Mouse (Mus musculus) kidney, embryonic 16.5 days (tissue): Measurements from ENCODE around the gene Phb2. TPM values are rescaled to one million over a fixed set of nuclear protein-coding genes. Genes with fewer than 3 reads are reported as not detected.
A peak's percentile ranks its signal among the peaks of the same experiment; 100 is the strongest.

Source experiments
- ATAC-seq: fragments of 200-750 bp; cut with Nextera tagmentation; 2 replicates; pipeline ENCODE4 v1.8.0; 2017; ENCODE audit warnings: moderate TSS enrichment; ENCODE audit not compliant: low FRiP score, low TSS enrichment
- H3K27ac ChIP-seq: fragments of 300-500 bp; sonication (generic); 2 replicates; pipeline ENCODE4 v1.5.1; 2014; ENCODE audit warnings: low read length
- H3K27me3 ChIP-seq: fragments of 300-500 bp; sonication (generic); 2 replicates; pipeline ENCODE4 v1.6.1; 2014; ENCODE audit warnings: low read length, control low read depth, mixed read lengths; ENCODE audit not compliant: insufficient read depth
- H3K36me3 ChIP-seq: fragments of 300-500 bp; sonication (generic); 2 replicates; pipeline ENCODE4 v1.6.1; 2014; ENCODE audit warnings: low read length, control low read depth, mixed read lengths; ENCODE audit not compliant: insufficient read depth
- H3K4me1 ChIP-seq: fragments of 300-500 bp; sonication (generic); 2 replicates; pipeline ENCODE4 v1.6.1; 2014; ENCODE audit warnings: low read length, control low read depth, mixed read lengths; ENCODE audit not compliant: insufficient read depth
- H3K4me2 ChIP-seq: fragments of 300-500 bp; sonication (generic); replicated peaks from 2 replicates; pipeline ENCODE4 v1.6.1; 2014; ENCODE audit warnings: low read depth, low read length
- H3K4me3 ChIP-seq: fragments of 300-500 bp; sonication (generic); 2 replicates; pipeline ENCODE4 v1.5.1; 2014; ENCODE audit warnings: mild to moderate bottlenecking, low read length
- H3K9ac ChIP-seq: fragments of 300-500 bp; sonication (generic); replicated peaks from 2 replicates; pipeline ENCODE4 v1.6.1; 2014; ENCODE audit warnings: low read length
- H3K9me3 ChIP-seq: fragments of 300-500 bp; sonication (generic); 2 replicates; pipeline ENCODE4 v1.6.1; 2016; ENCODE audit warnings: low read length, control low read depth
- WGBS: fragments of 180-500 bp; shearing (Covaris S2); extraction: QIAGEN DNeasy Blood & Tissue Kit; methylation state at CpG from one replicate; pipeline ENCODE4 v1.1.7; 2014; 5-methylcytosine and 5-hydroxymethylcytosine counted together
- polyA plus RNA-seq: library from polyadenylated mRNA; unstranded; fragments of >200 nt; fragmentation: Nextera tagmentation; extraction: Ambion mirVana; gene quantifications from 2 replicates; pipeline ENCODE4 v1.2.1, GENCODE M21; 2015

The Phb2 gene
- polyA plus RNA-seq, 1 experiment from 2014 or later = 405 TPM

- H3K27ac ChIP-seq = peak overlapping the region; percentile 15; the same call in 1 of the 2 replicates
- peak overlapping the region; percentile 55 for H3K9ac ChIP-seq
- no peaks in the 10 kb centered on the region for H3K36me3 ChIP-seq
- no peaks in the 10 kb centered on the region for H3K9me3 ChIP-seq
- no peaks in the 10 kb centered on the region for H3K27me3 ChIP-seq
- no peak overlapping the region for H3K4me3 ChIP-seq
- 40% methylated on average over 19 of the region's 19 CpGs for WGBS
- H3K4me1 ChIP-seq = peaks cover 9% of the 10 kb centered on the region
- peak; percentile 63 for ATAC-seq
- H3K4me2 ChIP-seq = peak overlapping the region; percentile 22; the same call in 1 of the 2 replicates
These were observed 20.6 kb downstream of the Phb2 start for GRCm38 (mm10) chr6:124732476-124733370.

DNA sequence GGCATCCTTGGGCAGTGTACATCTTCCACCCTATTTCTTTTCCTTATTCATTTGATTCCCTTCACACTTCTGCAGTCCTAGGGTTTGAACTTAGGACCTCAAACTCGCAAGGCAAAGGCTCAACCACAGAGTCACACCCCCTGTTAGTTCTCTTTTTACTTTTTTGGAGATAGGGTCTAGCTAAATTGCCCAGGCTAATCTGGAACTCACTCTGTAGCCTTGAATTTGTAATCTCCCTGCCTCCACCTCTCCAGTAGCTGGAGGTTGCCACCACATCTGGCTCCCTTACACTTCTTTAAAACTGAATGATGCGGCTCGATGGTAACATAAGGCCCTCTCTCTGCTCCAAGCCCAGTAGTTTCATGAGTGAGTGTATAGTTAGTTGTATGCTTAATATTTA is 22.3 kb downstream of the Phb2 start:
- H3K9ac ChIP-seq = no peak overlapping the region
- peaks cover 23% of the 10 kb centered on the region for H3K4me1 ChIP-seq
- no peaks in the 10 kb centered on the region for H3K9me3 ChIP-seq
- H3K36me3 ChIP-seq = 0 out of 2 replicates have a peak, but pooled peaks cover 3% of the 10 kb centered on the region
- H3K4me3 ChIP-seq = no peak overlapping the region
- no peak overlapping the region for H3K4me2 ChIP-seq
- no peaks in the 10 kb centered on the region for H3K27me3 ChIP-seq
- no peak for ATAC-seq
- no peak overlapping the region for H3K27ac ChIP-seq
- 87% methylated on average over 3 of the region's 3 CpGs for WGBS

- WGBS = 83% methylated on average over 11 of the region's 11 CpGs
- H3K4me3 ChIP-seq = no peak overlapping the region
These were observed 24.9 kb downstream of the Phb2 start for GRCm38 (mm10) chr6:124737040-124737439.

DNA sequence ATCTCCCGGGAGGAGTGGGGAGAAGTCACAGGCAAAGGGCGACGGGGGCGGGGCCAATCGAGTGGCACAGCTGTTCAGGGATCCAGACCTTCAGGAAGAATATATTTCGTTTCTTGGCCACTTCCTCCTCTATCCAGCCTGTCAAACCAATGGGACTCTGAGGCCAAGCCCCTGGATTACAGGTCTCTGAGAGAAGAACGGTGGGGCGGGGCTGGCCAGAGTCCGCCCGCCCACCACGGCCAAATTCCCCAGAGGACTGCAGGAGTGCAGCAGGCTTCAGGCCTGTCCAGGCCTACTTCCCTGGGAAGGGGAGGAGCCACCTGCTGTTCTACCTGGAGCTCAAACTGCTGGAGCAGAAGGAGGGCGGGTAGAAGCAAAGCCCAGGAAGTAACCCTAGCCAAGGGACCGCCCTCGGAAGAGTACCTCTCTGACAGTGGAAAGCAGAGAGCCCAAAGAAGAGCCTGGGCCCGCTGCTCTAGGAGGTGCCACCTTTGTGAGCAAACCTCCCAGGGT is 26.4 kb downstream of the Phb2 start, which contains the start of gene Ptpn6:
Gene Ptpn6 (minus strand): TSS at position 204 of the 513 bp plus-strand sequence.
- Histone ChIP-seq H3K27me3 (no peaks in the 10 kb centered on the region), H3K4me1 (peaks cover 29% of the 10 kb centered on the region), H3K27ac (peak within 1 kb of the TSS; percentile 99), H3K9me3 (no peaks in the 10 kb centered on the region), H3K36me3 (peaks cover 12% of the 10 kb centered on the region; the same call in 1 of the 2 replicates), H3K4me3 (peak within 1 kb of the TSS; percentile 19; the same call in 1 of the 2 replicates), H3K9ac (peak within 1 kb of the TSS; percentile 45; the same call in 1 of the 2 replicates), H3K4me2 (peak within 1 kb of the TSS; percentile 33)
- 15% methylated on average over 12 of the region's 15 CpGs for WGBS
- peak; percentile 75 for ATAC-seq

More at GRCm38 (mm10) chr6:124737040-124737439, 24.9 kb downstream of the Phb2 start:
- no peak for ATAC-seq
- H3K27ac ChIP-seq = no peak overlapping the region
- H3K4me2 ChIP-seq = no peak overlapping the region
- H3K36me3 ChIP-seq = 0 out of 2 replicates have a peak, but pooled peaks cover 3% of the 10 kb centered on the region
- H3K27me3 ChIP-seq = no peaks in the 10 kb centered on the region
- no peak overlapping the region for H3K9ac ChIP-seq
- H3K4me1 ChIP-seq = peaks cover 37% of the 10 kb centered on the region
- no peaks in the 10 kb centered on the region for H3K9me3 ChIP-seq

GRCm38 (mm10) chr6:124739231-124739796 is 27.2 kb downstream of the Phb2 start:
- H3K9ac ChIP-seq = peak overlapping the region; percentile 45; the same call in 1 of the 2 replicates
- peak overlapping the region; percentile 99 for H3K27ac ChIP-seq
- H3K4me2 ChIP-seq = no peak overlapping the region
- ATAC-seq = no peak
- H3K36me3 ChIP-seq = peaks cover 13% of the 10 kb centered on the region; the same call in 1 of the 2 replicates
- no peaks in the 10 kb centered on the region for H3K27me3 ChIP-seq
- peaks cover 29% of the 10 kb centered on the region for H3K4me1 ChIP-seq
- WGBS = 81% methylated on average over 10 of the region's 10 CpGs
- H3K4me3 ChIP-seq = no peak overlapping the region
- H3K9me3 ChIP-seq = no peaks in the 10 kb centered on the region

- ATAC-seq = no peak; the same call in none of the 2 replicates
- H3K4me3 ChIP-seq = peak overlapping the region; percentile 67
- no peaks in the 10 kb centered on the region for H3K9me3 ChIP-seq
- peak overlapping the region; percentile 78 for H3K4me2 ChIP-seq
- peaks cover 36% of the 10 kb centered on the region for H3K4me1 ChIP-seq
- H3K27ac ChIP-seq = peak overlapping the region; percentile 99
- H3K27me3 ChIP-seq = no peaks in the 10 kb centered on the region
- H3K9ac ChIP-seq = peak overlapping the region; percentile 89
- under 1% methylated on average over 28 of the region's 29 CpGs for WGBS
- H3K36me3 ChIP-seq = peaks cover 13% of the 10 kb centered on the region; the same call in 1 of the 2 replicates
These were observed 28.2 kb downstream of the Phb2 start for GRCm38 (mm10) chr6:124740211-124740887.

DNA sequence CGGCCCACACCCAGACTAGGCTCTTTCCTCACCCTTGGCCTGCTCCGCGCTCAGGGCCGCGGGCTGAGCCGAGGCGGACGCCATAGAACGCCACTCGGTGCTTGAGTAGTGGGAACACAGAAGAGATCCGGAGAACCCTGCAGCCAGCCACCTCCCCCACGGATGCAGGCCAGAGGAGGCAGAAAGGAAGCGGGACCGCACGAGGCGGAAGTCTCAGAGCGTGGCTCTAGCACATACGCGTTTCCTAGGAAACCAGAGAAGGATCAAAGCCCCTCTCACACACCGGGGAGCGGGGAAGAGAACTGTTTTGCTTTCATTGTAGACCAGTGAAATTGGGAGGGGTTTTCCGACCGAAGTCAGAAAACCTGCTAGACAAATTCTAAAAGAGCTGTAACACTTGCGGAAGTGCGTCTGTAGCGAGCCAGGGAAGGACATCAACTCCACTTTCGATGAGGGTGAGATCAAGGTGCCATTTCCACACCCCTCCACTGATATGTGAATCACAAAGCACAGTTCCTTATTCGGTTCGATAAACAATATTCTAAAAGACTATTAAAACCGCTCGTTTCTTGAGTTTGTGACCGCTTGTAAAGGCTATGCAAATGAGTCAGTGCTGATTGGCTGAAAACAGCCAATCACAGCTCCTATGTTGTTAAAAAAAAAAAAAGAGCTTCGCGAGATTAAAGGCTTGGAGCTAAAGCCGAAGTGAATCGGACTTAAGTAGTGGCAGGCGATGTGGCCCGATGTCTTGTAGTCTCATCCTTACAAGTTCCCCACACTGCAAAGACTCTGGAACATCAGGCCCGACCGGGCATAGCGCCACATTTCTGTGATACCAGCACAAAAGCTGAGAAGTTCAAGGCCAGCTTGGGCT is 29.0 kb downstream of the Phb2 start, which contains the start of gene Grcc10:
Gene Grcc10 (minus strand): TSS at position 487 of the 874 bp plus-strand sequence.
- Histone ChIP-seq H3K9ac (peak within 1 kb of the TSS; percentile 89), H3K4me1 (peaks cover 41% of the 10 kb centered on the region), H3K9me3 (no peaks in the 10 kb centered on the region), H3K36me3 (peaks cover 13% of the 10 kb centered on the region; the same call in 1 of the 2 replicates), H3K4me2 (peak within 1 kb of the TSS; percentile 78), H3K27me3 (no peaks in the 10 kb centered on the region), H3K27ac (peak within 1 kb of the TSS; percentile 99), H3K4me3 (peak within 1 kb of the TSS; percentile 67)
- under 1% methylated on average over 41 of the region's 41 CpGs for WGBS
- ATAC-seq = peak; percentile 83

GRCm38 (mm10) chr6:124741842-124742241 is 29.7 kb downstream of the Phb2 start:
- Histone ChIP-seq H3K27ac (peak overlapping the region; percentile 99), H3K4me2 (peak overlapping the region; percentile 78), H3K27me3 (no peaks in the 10 kb centered on the region), H3K4me3 (peak overlapping the region; percentile 67), H3K4me1 (peaks cover 48% of the 10 kb centered on the region), H3K36me3 (peaks cover 13% of the 10 kb centered on the region; the same call in 1 of the 2 replicates), H3K9ac (peak overlapping the region; percentile 89), H3K9me3 (no peaks in the 10 kb centered on the region)
- WGBS = 69% methylated on average over 3 of the region's 3 CpGs
- no peak for ATAC-seq
